Mouse (Mus musculus) forebrain, embryonic 12.5 days (tissue): ENCODE measurements around the gene Slc34a2. TPM values are rescaled to one million over a fixed set of nuclear protein-coding genes. Genes with fewer than 3 reads are reported as not detected.

Experiments used
- ATAC-seq: fragments of 200-750 bp; cut with Nextera tagmentation; 2 replicates; pipeline ENCODE4 v1.8.0; 2017; ENCODE audit warnings: moderate TSS enrichment; ENCODE audit not compliant: low FRiP score
- H3K27ac ChIP-seq: fragments of 300-500 bp; sonication (generic); 2 replicates; pipeline ENCODE4 v1.5.1; 2016; ENCODE audit warnings: mild to moderate bottlenecking
- H3K27me3 ChIP-seq: fragments of 300-500 bp; sonication (generic); 2 replicates; pipeline ENCODE4 v1.6.1; 2016; ENCODE audit warnings: mild to moderate bottlenecking
- H3K36me3 ChIP-seq: fragments of 300-500 bp; sonication (generic); replicated peaks from 2 replicates; pipeline ENCODE4 v1.6.1; 2016; ENCODE audit warnings: mild to moderate bottlenecking
- H3K4me1 ChIP-seq: fragments of 300-500 bp; sonication (generic); 2 replicates; pipeline ENCODE4 v1.6.1; 2016
- H3K4me2 ChIP-seq: fragments of 300-500 bp; sonication (generic); 2 replicates; pipeline ENCODE4 v1.6.1; 2016; ENCODE audit warnings: mild to moderate bottlenecking, moderate library complexity
- H3K4me3 ChIP-seq: fragments of 300-500 bp; sonication (generic); replicated peaks from 2 replicates; pipeline ENCODE4 v1.5.1; 2016; ENCODE audit warnings: mild to moderate bottlenecking
- H3K9ac ChIP-seq: fragments of 300-500 bp; sonication (generic); 2 replicates; pipeline ENCODE4 v1.6.1; 2016; ENCODE audit warnings: mild to moderate bottlenecking
- H3K9me3 ChIP-seq: fragments of 300-500 bp; sonication (generic); 2 replicates; pipeline ENCODE4 v1.6.1; 2016
- WGBS: fragments of 180-500 bp; shearing (Covaris S2); methylation state at CpG from one replicate; pipeline ENCODE4 v1.1.7; 2016; 5-methylcytosine and 5-hydroxymethylcytosine counted together
- polyA plus RNA-seq: library from polyadenylated mRNA; unstranded; fragments of >200 nt; fragmentation: Nextera tagmentation; extraction: Ambion mirVana; gene quantifications from 2 replicates; pipeline ENCODE4 v1.2.1, GENCODE M21; 2016

The Slc34a2 gene
- polyA plus RNA-seq, 1 experiment from 2014 or later = not detected

GRCm38 (mm10) chr5:53119689-53120088 lies 81.8 kb downstream of the Slc34a2 start:
- ATAC-seq = no peak
- WGBS = 22% methylated on average over 3 of the region's 3 CpGs
- H3K36me3 ChIP-seq = peaks cover 10% of the 10 kb centered on the region
- no peaks in the 10 kb centered on the region for H3K9me3 ChIP-seq
- peaks cover 16% of the 10 kb centered on the region for H3K4me1 ChIP-seq
- peak overlapping the region; percentile 53; the same call in 1 of the 2 replicates for H3K27ac ChIP-seq
- no peak overlapping the region for H3K4me3 ChIP-seq
- H3K9ac ChIP-seq = no peak overlapping the region
- no peak overlapping the region for H3K4me2 ChIP-seq
- peaks cover 31% of the 10 kb centered on the region for H3K27me3 ChIP-seq

Other genes with a start within 250 kb of the Slc34a2 start
- 121 and 127 TPM in 2 replicates for gene Anapc4, start 204.1 kb upstream of the Slc34a2 start, polyA plus RNA-seq
- 9.7 and 10.9 TPM in 2 replicates for gene Sel1l3, start 175.8 kb downstream of the Slc34a2 start, polyA plus RNA-seq
- gene Smim20, start 229.0 kb downstream of the Slc34a2 start, polyA plus RNA-seq = 58.2 and 59.1 TPM in 2 replicates